Mouse (Mus musculus): ENCODE results near the gene Ctnnd1. TPM values are rescaled to one million over a fixed set of nuclear protein-coding genes. Genes with fewer than 3 reads are reported as not detected.
A peak's percentile ranks its signal among the peaks of the same experiment; 100 is the strongest.

Ctnnd1 gene
- polyA plus RNA-seq, 1 experiment from 2014 or later, result 39.2 TPM

DNA sequence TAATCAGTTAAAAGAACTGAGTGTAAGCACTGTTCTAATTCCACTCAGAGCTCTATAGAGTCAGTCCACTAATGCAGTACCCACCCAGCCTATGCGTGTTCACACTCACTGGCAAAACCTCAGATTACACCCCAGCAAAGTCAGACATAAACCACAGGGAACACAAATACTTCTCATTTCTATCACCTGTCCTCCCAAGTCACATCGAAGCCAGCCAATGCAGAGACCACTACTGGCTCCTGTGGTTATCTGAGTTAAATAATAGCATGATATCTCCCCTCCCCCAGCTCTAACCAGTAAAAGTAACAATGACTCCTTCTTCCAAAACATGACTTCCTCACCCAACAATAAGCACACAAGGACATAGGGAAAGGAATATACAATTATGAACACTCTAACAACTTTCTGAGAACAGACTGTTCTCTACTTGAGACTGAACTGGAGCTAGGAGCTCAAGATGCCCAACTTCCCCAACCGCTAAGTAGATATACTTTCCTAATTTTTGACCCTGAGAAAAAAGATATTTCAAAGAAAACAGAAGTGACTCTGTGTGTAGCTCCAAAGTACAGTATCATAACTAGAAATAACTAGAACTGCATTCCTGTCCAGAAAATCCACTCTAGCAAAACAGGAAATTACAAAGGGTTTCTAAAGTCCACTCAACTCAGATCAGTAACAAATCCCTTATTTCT lies 27.0 kb downstream of the Ctnnd1 start:
- H3K9ac ChIP-seq, result no peak overlapping the region
- no peaks in the 10 kb centered on the region for H3K27me3 ChIP-seq
- H3K4me1 ChIP-seq (replicated peaks), result 0 out of 2 replicates have a peak, but pooled peaks cover 12% of the 10 kb centered on the region
- no peak overlapping the region for H3K27ac ChIP-seq
- H3K4me2 ChIP-seq, result no peak overlapping the region
- H3K4me3 ChIP-seq, result no peak overlapping the region
- peaks cover 37% of the 10 kb centered on the region for H3K36me3 ChIP-seq
- 94% methylated on average over 3 of the region's 3 CpGs for WGBS
- no peak for ATAC-seq (ENCODE audit: low FRiP score)
- no peaks in the 10 kb centered on the region for H3K9me3 ChIP-seq

GRCm38 (mm10) chr2:84622668-84623067 lies 27.9 kb downstream of the Ctnnd1 start:
- H3K36me3 ChIP-seq, result peaks cover 37% of the 10 kb centered on the region
- no peak overlapping the region for H3K4me3 ChIP-seq
- no peaks in the 10 kb centered on the region for H3K27me3 ChIP-seq
- H3K4me1 ChIP-seq (replicated peaks), result 0 out of 2 replicates have a peak, but pooled peaks cover 12% of the 10 kb centered on the region
- no peak for ATAC-seq (ENCODE audit: low FRiP score)
- no peaks in the 10 kb centered on the region for H3K9me3 ChIP-seq
- H3K4me2 ChIP-seq, result no peak overlapping the region
- 86% methylated on average over 2 of the region's 2 CpGs for WGBS
- H3K9ac ChIP-seq, result no peak overlapping the region
- H3K27ac ChIP-seq, result no peak overlapping the region

GRCm38 (mm10) chr2:84619646-84620340 lies 30.8 kb downstream of the Ctnnd1 start:
- H3K36me3 ChIP-seq, result peaks cover 57% of the 10 kb centered on the region

DNA sequence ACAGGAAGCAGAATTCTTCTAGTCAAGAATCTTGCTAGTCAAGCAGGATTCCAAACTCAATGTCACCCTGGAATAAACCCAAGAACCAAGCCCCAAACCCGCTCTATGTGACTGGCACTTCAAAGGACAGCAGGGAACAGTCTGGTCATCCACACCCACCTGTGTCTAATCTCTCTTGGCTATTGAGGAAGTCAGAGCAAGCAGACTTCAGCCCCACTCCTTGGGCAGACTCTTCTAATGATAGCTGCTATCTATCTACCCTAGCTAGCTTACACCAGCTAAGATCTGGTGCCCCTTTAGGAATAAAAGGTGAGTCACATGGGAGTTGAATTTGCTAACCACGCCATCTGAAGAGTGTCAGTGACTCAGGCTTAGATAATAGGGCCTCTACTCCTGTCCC lies 31.7 kb downstream of the Ctnnd1 start:
- H3K4me3 ChIP-seq, result no peak overlapping the region
- 87% methylated on average over 2 of the region's 2 CpGs for WGBS
- H3K4me1 ChIP-seq (replicated peaks), result no peaks in the 10 kb centered on the region
- ATAC-seq (ENCODE audit: low FRiP score), result no peak
- peaks cover 59% of the 10 kb centered on the region for H3K36me3 ChIP-seq
- H3K9me3 ChIP-seq, result no peaks in the 10 kb centered on the region
- no peak overlapping the region for H3K27ac ChIP-seq
- H3K9ac ChIP-seq, result no peak overlapping the region
- H3K27me3 ChIP-seq, result no peaks in the 10 kb centered on the region
- H3K4me2 ChIP-seq, result no peak overlapping the region

More at GRCm38 (mm10) chr2:84619646-84620340, 30.8 kb downstream of the Ctnnd1 start:
- Histone ChIP-seq H3K4me2 (no peak overlapping the region), H3K4me3 (no peak overlapping the region), H3K9ac (no peak overlapping the region), H3K27ac (no peak overlapping the region), H3K27me3 (no peaks in the 10 kb centered on the region), H3K4me1 (replicated peaks) (no peaks in the 10 kb centered on the region), H3K9me3 (no peaks in the 10 kb centered on the region)
- ATAC-seq (ENCODE audit: low FRiP score), result no peak
- 97% methylated on average over 21 of the region's 21 CpGs for WGBS

GRCm38 (mm10) chr2:84617637-84618515 lies 32.7 kb downstream of the Ctnnd1 start:
- no peak overlapping the region for H3K9ac ChIP-seq
- no peaks in the 10 kb centered on the region for H3K9me3 ChIP-seq
- 78% methylated on average over 3 of the region's 3 CpGs for WGBS
- peaks cover 69% of the 10 kb centered on the region for H3K36me3 ChIP-seq
- H3K4me3 ChIP-seq, result no peak overlapping the region
- H3K4me1 ChIP-seq (replicated peaks), result no peaks in the 10 kb centered on the region
- H3K4me2 ChIP-seq, result no peak overlapping the region
- H3K27ac ChIP-seq, result no peak overlapping the region
- H3K27me3 ChIP-seq, result no peaks in the 10 kb centered on the region
- ATAC-seq (ENCODE audit: low FRiP score), result peak; percentile 86

GRCm38 (mm10) chr2:84612764-84613163 lies 37.8 kb downstream of the Ctnnd1 start:
- Histone ChIP-seq H3K9me3 (no peaks in the 10 kb centered on the region), H3K4me2 (no peak overlapping the region), H3K27ac (no peak overlapping the region), H3K36me3 (peaks cover 86% of the 10 kb centered on the region), H3K9ac (no peak overlapping the region), H3K4me1 (replicated peaks) (no peaks in the 10 kb centered on the region), H3K4me3 (no peak overlapping the region), H3K27me3 (no peaks in the 10 kb centered on the region)
- ATAC-seq (ENCODE audit: low FRiP score), result no peak
- WGBS, result 98% methylated on average over 6 of the region's 6 CpGs

DNA sequence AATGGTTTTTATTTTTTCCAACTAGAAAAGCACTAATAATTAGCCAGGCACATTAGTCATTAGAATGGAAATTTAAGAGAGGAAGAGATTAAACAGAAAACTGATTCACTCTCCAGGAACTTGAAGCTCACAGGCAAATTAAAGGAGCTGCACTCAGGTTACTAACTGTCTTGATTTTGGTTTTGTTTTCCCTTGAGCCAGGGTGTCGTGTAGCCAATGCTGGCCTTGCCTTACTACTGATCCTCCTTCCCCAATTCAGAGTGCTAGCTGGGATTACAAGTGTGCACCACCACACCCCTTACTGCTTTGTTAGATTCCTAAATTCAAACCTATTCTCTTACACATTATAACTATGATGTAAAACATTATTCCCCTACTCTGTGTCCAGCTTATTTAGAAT lies 42.7 kb downstream of the Ctnnd1 start:
- no peaks in the 10 kb centered on the region for H3K4me1 ChIP-seq (replicated peaks)
- no peak overlapping the region for H3K4me2 ChIP-seq
- 91% methylated on average over 1 of the region's 1 CpGs for WGBS
- H3K4me3 ChIP-seq, result no peak overlapping the region
- no peaks in the 10 kb centered on the region for H3K27me3 ChIP-seq
- H3K27ac ChIP-seq, result no peak overlapping the region
- H3K36me3 ChIP-seq, result peaks cover 94% of the 10 kb centered on the region
- H3K9ac ChIP-seq, result no peak overlapping the region
- H3K9me3 ChIP-seq, result no peaks in the 10 kb centered on the region
- no peak for ATAC-seq (ENCODE audit: low FRiP score)

DNA sequence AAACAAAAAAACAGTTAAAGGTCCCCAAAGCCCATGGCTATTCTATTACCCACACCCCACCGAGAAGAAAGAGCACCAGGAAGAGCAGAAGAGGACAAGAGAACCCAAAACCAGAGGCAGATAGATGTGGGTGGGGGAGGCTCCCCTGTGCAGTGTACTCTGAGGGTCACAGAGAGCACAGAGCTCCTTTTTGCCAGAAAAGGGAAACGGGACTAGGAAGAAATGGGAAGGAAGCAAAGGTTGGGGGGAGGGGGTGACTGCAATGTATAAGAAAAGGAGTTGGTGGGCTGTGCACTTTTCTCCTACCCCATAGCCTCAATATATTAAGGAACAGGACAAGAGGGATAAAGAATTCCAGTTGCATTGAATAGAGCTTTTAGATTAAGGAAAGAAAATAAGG lies 49.6 kb downstream of the Ctnnd1 start:
- no peak for ATAC-seq (ENCODE audit: low FRiP score)
- Histone ChIP-seq H3K36me3 (peaks cover 68% of the 10 kb centered on the region), H3K4me2 (no peak overlapping the region), H3K9ac (no peak overlapping the region), H3K4me3 (no peak overlapping the region), H3K9me3 (no peaks in the 10 kb centered on the region), H3K27ac (no peak overlapping the region), H3K27me3 (no peaks in the 10 kb centered on the region), H3K4me1 (replicated peaks) (no peaks in the 10 kb centered on the region)
- 85% methylated on average over 2 of the region's 2 CpGs for WGBS

DNA sequence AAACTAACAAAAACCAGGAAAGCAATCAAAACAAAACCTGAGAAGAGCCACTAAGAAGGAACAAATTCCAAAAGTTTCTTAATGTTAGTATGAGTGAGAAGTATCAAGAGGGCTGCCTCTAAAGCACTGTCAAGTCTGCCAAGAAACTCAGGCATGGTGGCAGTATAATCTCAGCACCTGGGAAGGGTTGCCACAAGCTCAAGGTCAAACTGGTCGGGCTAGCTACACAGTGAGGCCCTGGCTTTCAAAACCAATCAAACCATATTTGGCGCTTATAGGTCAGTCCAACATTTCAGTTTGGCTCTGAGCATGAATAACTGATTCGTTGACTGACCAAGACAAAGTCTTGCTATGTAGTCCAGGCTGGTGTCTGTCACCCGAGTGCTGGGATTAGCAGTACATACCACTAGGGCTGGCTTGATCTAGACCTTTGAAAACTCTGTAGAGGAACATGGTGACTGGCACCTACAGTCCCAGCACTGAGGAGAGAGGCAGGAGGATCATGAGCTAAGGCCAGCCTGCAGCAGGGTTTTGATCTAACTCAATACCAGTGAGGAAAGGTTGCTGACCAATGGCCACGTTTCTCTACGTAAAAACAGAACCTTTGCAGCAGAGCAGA lies 51.2 kb downstream of the Ctnnd1 start:
- no peak for ATAC-seq (ENCODE audit: low FRiP score)
- 96% methylated on average over 6 of the region's 6 CpGs for WGBS
- Histone ChIP-seq H3K9ac (no peak overlapping the region), H3K27me3 (no peaks in the 10 kb centered on the region), H3K4me3 (no peak overlapping the region), H3K36me3 (peaks cover 53% of the 10 kb centered on the region), H3K4me2 (no peak overlapping the region), H3K9me3 (no peaks in the 10 kb centered on the region), H3K4me1 (replicated peaks) (no peaks in the 10 kb centered on the region), H3K27ac (no peak overlapping the region)

- Histone ChIP-seq H3K4me2 (no peak overlapping the region), H3K36me3 (peaks cover 37% of the 10 kb centered on the region), H3K9me3 (no peaks in the 10 kb centered on the region), H3K9ac (no peak overlapping the region), H3K27me3 (no peaks in the 10 kb centered on the region), H3K27ac (no peak overlapping the region), H3K4me1 (replicated peaks) (no peaks in the 10 kb centered on the region), H3K4me3 (no peak overlapping the region)
- ATAC-seq (ENCODE audit: low FRiP score), result no peak
- WGBS, result 94% methylated on average over 1 of the region's 1 CpGs
Measured at GRCm38 (mm10) chr2:84597123-84597522, 53.4 kb downstream of the Ctnnd1 start.

- Histone ChIP-seq H3K4me1 (replicated peaks) (no peaks in the 10 kb centered on the region), H3K4me3 (no peak overlapping the region), H3K27ac (no peak overlapping the region), H3K9me3 (no peaks in the 10 kb centered on the region), H3K9ac (no peak overlapping the region), H3K36me3 (peaks cover 23% of the 10 kb centered on the region), H3K27me3 (no peaks in the 10 kb centered on the region), H3K4me2 (no peak overlapping the region)
- ATAC-seq (ENCODE audit: low FRiP score), result no peak
- WGBS, result 94% methylated on average over 8 of the region's 8 CpGs
Measured at GRCm38 (mm10) chr2:84592801-84593200, 57.8 kb downstream of the Ctnnd1 start.

DNA sequence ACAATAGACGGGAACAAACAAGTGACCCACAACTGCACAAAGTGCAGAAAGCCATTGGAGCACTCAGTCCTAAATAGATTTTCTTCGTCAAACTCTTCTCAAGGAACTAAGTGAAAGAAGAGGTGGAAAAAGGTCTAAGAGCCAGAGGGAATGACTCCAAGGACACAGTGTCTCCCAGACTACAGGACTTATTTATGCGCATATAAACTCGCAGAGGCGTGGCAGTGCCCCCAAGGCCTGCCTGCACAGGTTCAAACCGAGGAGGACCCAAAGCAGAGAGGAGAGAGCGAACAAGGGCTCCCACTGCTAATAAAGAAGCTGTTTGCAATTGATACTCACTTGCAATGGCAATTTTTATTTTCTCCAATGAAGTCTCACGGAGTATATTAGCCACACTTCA lies 64.9 kb downstream of the Ctnnd1 start:
- H3K27ac ChIP-seq, result no peak overlapping the region
- no peaks in the 10 kb centered on the region for H3K4me1 ChIP-seq (replicated peaks)
- peaks cover 8% of the 10 kb centered on the region for H3K36me3 ChIP-seq
- no peak overlapping the region for H3K9ac ChIP-seq
- H3K4me3 ChIP-seq, result no peak overlapping the region
- no peaks in the 10 kb centered on the region for H3K27me3 ChIP-seq
- WGBS, result 79% methylated on average over 8 of the region's 8 CpGs
- H3K9me3 ChIP-seq, result no peaks in the 10 kb centered on the region
- ATAC-seq (ENCODE audit: low FRiP score), result no peak
- H3K4me2 ChIP-seq, result no peak overlapping the region
